Mouse (Mus musculus): ENCODE results near the gene Lrrc59.
"Not testable (repeated sequence)": the region's sequence is repeated elsewhere in the genome, so short reads cannot be mapped to it uniquely, and the experiment has no call there.

The Lrrc59 gene

DNA sequence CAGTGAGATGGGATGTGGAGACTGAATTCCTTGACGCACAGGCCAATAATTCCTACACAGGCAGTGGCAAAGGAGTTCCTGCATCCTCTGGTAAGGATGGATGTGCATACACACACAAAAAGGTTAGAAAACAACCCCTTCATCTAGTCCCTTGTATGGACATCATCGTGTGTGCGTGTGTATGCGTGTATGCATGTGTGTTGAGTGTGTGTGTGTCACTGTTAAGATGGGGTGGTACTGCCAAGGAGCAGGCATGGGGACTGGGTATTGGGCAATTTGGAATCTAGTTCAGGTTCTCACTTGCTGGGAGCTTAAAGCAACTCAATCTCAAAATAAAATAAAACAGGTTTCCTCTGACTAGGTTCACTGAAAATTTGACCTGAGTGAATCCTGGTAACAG, 16.9 kb downstream of the Lrrc59 start:
- peaks cover 50% of the 10 kb centered on the region for H3K4me1 ChIP-seq (replicated peaks; ENCODE audit: low read depth, low read length)
- no peaks in the 10 kb centered on the region for H3K9me3 ChIP-seq (ENCODE audit: low read length)
- no peak for TF ChIP-seq CTCF (conservative IDR thresholded peaks at IDR 0.05; ENCODE audit: low read length)

DNA sequence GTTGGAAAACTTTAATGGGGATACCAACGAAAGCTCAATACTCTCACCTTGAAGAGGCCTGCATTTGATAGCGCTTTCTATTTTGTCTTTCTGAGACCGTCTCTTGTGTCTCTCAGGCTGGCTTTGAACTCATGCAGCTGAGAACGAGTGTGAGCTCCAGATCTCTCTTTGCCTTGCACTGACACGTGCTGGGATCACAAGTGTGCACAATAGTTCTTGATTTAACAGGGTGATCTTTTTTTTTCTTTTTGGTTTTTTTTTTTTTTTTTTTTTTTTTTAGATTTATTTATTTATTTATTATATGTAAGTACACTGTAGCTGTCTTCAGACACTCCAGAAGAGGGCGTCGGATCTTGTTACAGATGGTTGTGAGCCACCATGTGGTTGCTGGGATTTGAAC, 21.7 kb downstream of the Lrrc59 start:
- not testable (repeated sequence) for H3K9me3 ChIP-seq (ENCODE audit: low read length); H3K27me3 ChIP-seq (ENCODE audit: insufficient read depth, low read length); H3K4me3 ChIP-seq (replicated peaks; ENCODE audit: low read length)
- H3K36me3 ChIP-seq (ENCODE audit: insufficient read depth, low read length), result peaks cover 64% of the 10 kb centered on the region
- peaks cover 50% of the 10 kb centered on the region for H3K4me1 ChIP-seq (replicated peaks; ENCODE audit: low read depth, low read length)

More for the DNA sequence above, 16.9 kb downstream of the Lrrc59 start:
- Histone ChIP-seq H3K27me3 (ENCODE audit: insufficient read depth, low read length) (no peaks in the 10 kb centered on the region), H3K36me3 (ENCODE audit: insufficient read depth, low read length) (peaks cover 97% of the 10 kb centered on the region), H3K4me3 (replicated peaks; ENCODE audit: low read length) (no peak overlapping the region)

DNA sequence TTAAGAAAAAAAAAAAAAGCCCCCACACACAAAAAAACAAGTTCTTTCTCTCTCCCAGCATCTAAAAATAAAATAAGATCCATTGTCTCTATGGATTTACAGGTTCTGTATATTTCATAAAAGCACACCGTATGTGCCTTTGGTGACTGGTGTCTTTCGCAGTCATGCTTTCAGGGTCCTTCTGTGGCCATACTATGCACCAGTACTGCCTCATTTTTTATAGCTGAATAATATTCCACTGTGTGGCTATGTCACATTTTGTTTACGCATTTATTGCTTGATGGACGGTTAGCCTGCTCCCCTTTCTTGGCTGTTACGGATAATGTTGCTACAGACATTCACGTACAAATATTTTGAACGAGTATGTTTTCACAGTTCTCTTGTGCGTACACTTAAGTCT, 23.4 kb downstream of the Lrrc59 start:
- H3K9me3 ChIP-seq (ENCODE audit: low read length), result no peaks in the 10 kb centered on the region
- H3K4me1 ChIP-seq (replicated peaks; ENCODE audit: low read depth, low read length), result peaks cover 58% of the 10 kb centered on the region
- H3K4me3 ChIP-seq (replicated peaks; ENCODE audit: low read length), result peak overlapping the region; percentile 94
- TF ChIP-seq POU5F1 (IDR thresholded peaks at IDR 0.05; ENCODE audit: borderline replicate concordance, low read length), result no peak
- TF ChIP-seq NANOG (IDR thresholded peaks at IDR 0.05; ENCODE audit: borderline replicate concordance, low read length), result no peak
- TF ChIP-seq CTCF (conservative IDR thresholded peaks at IDR 0.05; ENCODE audit: low read length), result no peak
- peaks cover 64% of the 10 kb centered on the region for H3K36me3 ChIP-seq (ENCODE audit: insufficient read depth, low read length)
- no peaks in the 10 kb centered on the region for H3K27me3 ChIP-seq (ENCODE audit: insufficient read depth, low read length)

DNA sequence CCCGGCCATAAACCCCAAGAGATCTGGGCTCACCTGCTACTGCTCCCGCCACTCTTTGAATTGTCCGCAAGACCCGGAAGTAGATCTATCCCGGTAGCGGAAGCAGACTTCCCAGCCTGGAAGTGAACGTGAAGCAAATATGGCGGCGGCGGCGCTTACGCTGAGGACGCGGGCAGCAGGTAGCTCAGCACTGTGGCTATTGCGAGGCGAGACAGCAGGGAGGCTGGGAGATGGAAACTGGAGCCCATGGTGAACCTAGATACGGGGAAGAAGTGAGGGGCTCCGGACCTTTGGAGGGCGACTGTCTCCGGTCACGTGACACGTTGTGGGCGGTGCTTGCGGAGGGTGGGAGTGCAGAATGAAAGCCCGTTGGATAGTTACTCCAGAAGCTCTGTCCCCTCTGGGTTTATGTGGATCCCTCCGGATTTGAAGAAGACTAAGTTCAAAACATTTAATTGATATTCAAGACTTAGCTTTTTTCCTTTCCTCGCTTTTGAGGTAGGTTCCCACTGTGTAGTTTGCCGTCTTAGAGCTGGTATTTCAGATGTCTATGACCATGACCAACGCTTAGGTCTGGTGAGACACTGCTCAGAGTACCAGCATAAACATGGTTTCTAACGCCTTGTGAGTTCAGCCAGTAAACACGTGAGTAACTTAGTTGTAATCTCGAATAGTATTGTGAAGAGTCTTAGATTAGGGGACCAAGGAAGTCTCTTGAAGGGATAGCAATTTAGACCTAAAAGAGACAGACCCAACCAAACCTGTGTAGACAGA, 24.3 kb downstream of the Lrrc59 start, which contains the start of the genes Mrpl27 and Eme1:
Gene Mrpl27, plus strand, starts transcription at position 105 of the 774 bp plus-strand sequence.
Gene Eme1, minus strand, starts transcription at position 302 of the 774 bp plus-strand sequence.
- Histone ChIP-seq H3K4me1 (replicated peaks; ENCODE audit: low read depth, low read length) (peaks cover 58% of the 10 kb centered on the region), H3K36me3 (ENCODE audit: insufficient read depth, low read length) (peaks cover 65% of the 10 kb centered on the region), H3K9me3 (ENCODE audit: low read length) (no peaks in the 10 kb centered on the region), H3K4me3 (replicated peaks; ENCODE audit: low read length) (peak within 1 kb of the TSS; percentile 94), H3K27me3 (ENCODE audit: insufficient read depth, low read length) (no peaks in the 10 kb centered on the region)
- no peak for TF ChIP-seq CTCF (conservative IDR thresholded peaks at IDR 0.05; ENCODE audit: low read length)
- no peak for TF ChIP-seq POU5F1 (IDR thresholded peaks at IDR 0.05; ENCODE audit: borderline replicate concordance, low read length)
- no peak for TF ChIP-seq NANOG (IDR thresholded peaks at IDR 0.05; ENCODE audit: borderline replicate concordance, low read length)

DNA sequence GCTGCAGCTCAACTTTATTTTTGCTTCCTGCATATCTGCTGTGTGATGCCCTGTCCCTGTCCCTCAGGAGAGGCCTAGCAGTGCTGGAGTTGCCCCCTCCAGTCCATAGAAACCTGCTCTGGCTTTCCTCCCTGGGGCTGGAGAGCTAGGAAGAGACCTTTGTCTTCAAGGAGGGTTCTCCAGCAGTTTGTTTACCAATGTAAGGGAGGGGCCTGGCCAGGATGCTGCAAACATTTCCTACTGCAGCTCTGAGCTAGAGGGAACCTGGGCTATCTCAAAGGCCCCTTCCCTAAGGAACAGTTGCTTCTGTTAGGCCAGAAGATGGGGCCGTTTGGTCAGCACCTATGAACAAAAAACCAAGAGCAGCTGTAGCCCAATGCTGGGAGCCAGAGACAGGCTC, 31.8 kb downstream of the Lrrc59 start:
- no peak for TF ChIP-seq POU5F1 (IDR thresholded peaks at IDR 0.05; ENCODE audit: borderline replicate concordance, low read length)
- no peak for TF ChIP-seq CTCF (conservative IDR thresholded peaks at IDR 0.05; ENCODE audit: low read length)
- TF ChIP-seq NANOG (IDR thresholded peaks at IDR 0.05; ENCODE audit: borderline replicate concordance, low read length), result no peak
- Histone ChIP-seq H3K4me1 (replicated peaks; ENCODE audit: low read depth, low read length) (peaks cover 49% of the 10 kb centered on the region), H3K4me3 (replicated peaks; ENCODE audit: low read length) (no peak overlapping the region), H3K27me3 (ENCODE audit: insufficient read depth, low read length) (no peaks in the 10 kb centered on the region), H3K9me3 (ENCODE audit: low read length) (no peaks in the 10 kb centered on the region), H3K36me3 (ENCODE audit: insufficient read depth, low read length) (peaks cover 94% of the 10 kb centered on the region)

DNA sequence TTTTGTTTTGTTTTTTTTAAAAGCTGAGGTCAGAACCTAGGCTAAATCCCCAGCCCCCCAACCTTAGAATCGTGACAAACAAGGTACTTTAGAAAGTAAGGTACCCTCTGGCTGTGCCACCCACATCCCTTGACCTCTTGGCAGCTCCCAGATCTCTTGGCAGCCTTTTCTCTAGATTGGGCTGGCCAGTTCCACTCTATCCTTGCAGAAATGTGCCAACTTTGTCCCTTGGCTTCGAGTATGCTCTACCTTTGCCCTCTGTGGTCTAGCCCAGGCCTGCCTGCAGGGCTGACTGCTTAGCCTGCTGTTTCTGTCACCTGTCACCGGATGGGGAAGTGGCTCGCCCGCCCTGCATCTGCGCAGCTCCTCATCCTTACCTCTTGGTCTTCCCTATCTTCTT, 35.7 kb downstream of the Lrrc59 start:
- Histone ChIP-seq H3K4me1 (replicated peaks; ENCODE audit: low read depth, low read length) (peaks cover 46% of the 10 kb centered on the region), H3K4me3 (replicated peaks; ENCODE audit: low read length) (no peak overlapping the region), H3K9me3 (ENCODE audit: low read length) (no peaks in the 10 kb centered on the region), H3K36me3 (ENCODE audit: insufficient read depth, low read length) (peaks cover 95% of the 10 kb centered on the region), H3K27me3 (ENCODE audit: insufficient read depth, low read length) (no peaks in the 10 kb centered on the region)
- no peak for TF ChIP-seq POU5F1 (IDR thresholded peaks at IDR 0.05; ENCODE audit: borderline replicate concordance, low read length)
- no peak for TF ChIP-seq CTCF (conservative IDR thresholded peaks at IDR 0.05; ENCODE audit: low read length)
- no peak for TF ChIP-seq NANOG (IDR thresholded peaks at IDR 0.05; ENCODE audit: borderline replicate concordance, low read length)

DNA sequence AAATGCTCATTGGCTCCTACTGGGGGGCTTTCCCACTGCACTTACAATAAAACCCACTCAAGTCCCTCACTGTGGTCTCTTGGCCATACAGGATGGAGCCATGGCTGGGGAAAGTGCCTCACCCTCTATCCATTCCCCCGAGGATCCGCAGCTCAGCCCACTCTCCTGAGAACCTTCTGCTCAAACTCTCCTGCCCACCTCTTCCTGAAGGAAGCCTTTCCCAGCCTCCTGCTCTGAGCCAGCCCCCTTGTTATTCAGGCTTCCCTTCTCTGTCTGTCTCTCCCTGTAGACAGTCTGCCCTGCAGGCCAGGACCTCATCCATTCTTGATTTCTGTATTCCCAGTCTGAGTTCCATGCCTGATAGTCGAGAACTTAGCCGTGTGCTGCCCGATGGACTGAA, 45.4 kb downstream of the Lrrc59 start:
- no peak overlapping the region for H3K4me3 ChIP-seq (replicated peaks; ENCODE audit: low read length)
- no peaks in the 10 kb centered on the region for H3K27me3 ChIP-seq (ENCODE audit: insufficient read depth, low read length)
- TF ChIP-seq CTCF (conservative IDR thresholded peaks at IDR 0.05; ENCODE audit: low read length), result no peak
- TF ChIP-seq POU5F1 (IDR thresholded peaks at IDR 0.05; ENCODE audit: borderline replicate concordance, low read length), result no peak
- TF ChIP-seq NANOG (IDR thresholded peaks at IDR 0.05; ENCODE audit: borderline replicate concordance, low read length), result no peak
- H3K4me1 ChIP-seq (replicated peaks; ENCODE audit: low read depth, low read length), result peaks cover 59% of the 10 kb centered on the region
- H3K9me3 ChIP-seq (ENCODE audit: low read length), result no peaks in the 10 kb centered on the region
- H3K36me3 ChIP-seq (ENCODE audit: insufficient read depth, low read length), result peaks cover 21% of the 10 kb centered on the region

DNA sequence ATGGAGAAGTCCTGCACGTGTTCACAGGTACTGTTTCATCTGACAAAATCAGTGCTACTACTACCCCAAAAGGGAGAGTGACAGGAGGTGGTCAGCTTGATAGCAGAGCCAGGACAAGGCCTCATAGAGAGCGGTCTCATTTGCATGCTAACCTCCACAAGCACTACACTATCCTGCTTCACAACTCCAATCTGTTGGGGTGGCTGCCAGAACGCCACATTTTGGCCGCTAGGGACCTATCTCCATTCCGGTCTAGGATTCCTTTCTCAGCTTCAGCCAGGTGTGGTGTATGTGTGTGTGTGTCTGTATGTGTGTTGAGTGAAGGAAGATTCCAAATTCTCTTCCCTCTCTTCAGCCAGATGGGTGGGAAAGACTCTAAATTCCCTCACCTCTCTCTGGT, 45.9 kb downstream of the Lrrc59 start:
- TF ChIP-seq POU5F1 (IDR thresholded peaks at IDR 0.05; ENCODE audit: borderline replicate concordance, low read length) (no peak), NANOG (IDR thresholded peaks at IDR 0.05; ENCODE audit: borderline replicate concordance, low read length) (no peak), CTCF (conservative IDR thresholded peaks at IDR 0.05; ENCODE audit: low read length) (no peak)
- H3K9me3 ChIP-seq (ENCODE audit: low read length), result no peaks in the 10 kb centered on the region
- no peaks in the 10 kb centered on the region for H3K27me3 ChIP-seq (ENCODE audit: insufficient read depth, low read length)
- no peak overlapping the region; the same call in 1 of the 2 replicates for H3K4me3 ChIP-seq (replicated peaks; ENCODE audit: low read length)
- H3K4me1 ChIP-seq (replicated peaks; ENCODE audit: low read depth, low read length), result peaks cover 56% of the 10 kb centered on the region
- peaks cover 17% of the 10 kb centered on the region; the same call in 1 of the 2 replicates for H3K36me3 ChIP-seq (ENCODE audit: insufficient read depth, low read length)

DNA sequence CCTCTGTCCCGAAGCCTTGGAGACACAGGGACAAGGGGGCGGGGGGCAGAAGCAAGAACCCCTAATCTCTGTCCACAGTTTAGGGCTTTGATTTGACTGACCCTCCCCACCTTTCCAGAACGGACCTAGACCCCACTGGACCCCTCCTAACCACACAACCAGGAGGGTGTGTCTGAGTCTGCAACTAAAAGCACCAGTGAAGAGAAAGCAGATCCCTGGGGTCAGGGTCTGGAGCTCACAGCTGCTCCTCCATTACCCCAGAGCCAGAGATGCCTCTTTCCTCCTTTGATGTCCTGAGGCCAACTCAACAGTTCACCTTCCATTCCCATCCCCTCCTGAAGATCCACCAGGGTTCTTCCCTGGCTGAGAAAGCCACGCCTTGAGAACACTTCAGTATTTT, 46.7 kb downstream of the Lrrc59 start:
- H3K9me3 ChIP-seq (ENCODE audit: low read length), result no peaks in the 10 kb centered on the region
- H3K27me3 ChIP-seq (ENCODE audit: insufficient read depth, low read length), result no peaks in the 10 kb centered on the region
- H3K4me1 ChIP-seq (replicated peaks; ENCODE audit: low read depth, low read length), result peaks cover 49% of the 10 kb centered on the region
- H3K36me3 ChIP-seq (ENCODE audit: insufficient read depth, low read length), result peaks cover 17% of the 10 kb centered on the region; the same call in 1 of the 2 replicates
- no peak for TF ChIP-seq POU5F1 (IDR thresholded peaks at IDR 0.05; ENCODE audit: borderline replicate concordance, low read length)
- TF ChIP-seq NANOG (IDR thresholded peaks at IDR 0.05; ENCODE audit: borderline replicate concordance, low read length), result no peak
- no peak for TF ChIP-seq CTCF (conservative IDR thresholded peaks at IDR 0.05; ENCODE audit: low read length)
- H3K4me3 ChIP-seq (replicated peaks; ENCODE audit: low read length), result peak overlapping the region; percentile 89

All from E14TG2a.4 (cell line).